Mouse (Mus musculus) neural tube, embryonic 11.5 days (tissue): ENCODE results near the gene Zcchc3. TPM values are rescaled to one million over a fixed set of nuclear protein-coding genes. Genes with fewer than 3 reads are reported as not detected.

Experiments used
- ATAC-seq: fragments of 200-750 bp; cut with Nextera tagmentation; 2 replicates; pipeline ENCODE4 v1.8.0; 2017; ENCODE audit warnings: moderate number of reproducible peaks, mild to moderate bottlenecking, moderate TSS enrichment, moderate library complexity; ENCODE audit not compliant: insufficient read depth, low FRiP score, low TSS enrichment
- DNase-seq: peaks from one replicate; pipeline ENCODE4 v3.0.0-alpha.2; 2015; ENCODE audit warnings: low spot score
- H3K27ac ChIP-seq: fragments of 300-500 bp; sonication (generic); 2 replicates; pipeline ENCODE4 v1.5.1; 2014; ENCODE audit warnings: low read depth, mild to moderate bottlenecking, low read length
- H3K27me3 ChIP-seq: fragments of 300-500 bp; sonication (generic); 2 replicates; pipeline ENCODE4 v1.6.1; 2014; ENCODE audit warnings: mild to moderate bottlenecking, low read length, mixed read lengths; ENCODE audit not compliant: control insufficient read depth, insufficient read depth
- H3K36me3 ChIP-seq: fragments of 300-500 bp; sonication (generic); 2 replicates; pipeline ENCODE4 v1.6.1; 2014; ENCODE audit warnings: mild to moderate bottlenecking, low read length, moderate library complexity, mixed read lengths; ENCODE audit not compliant: control insufficient read depth, insufficient read depth
- H3K4me1 ChIP-seq: fragments of 300-500 bp; sonication (generic); 2 replicates; pipeline ENCODE4 v1.6.1; 2014; ENCODE audit warnings: low read length, mixed read lengths; ENCODE audit not compliant: control insufficient read depth, insufficient read depth
- H3K4me2 ChIP-seq: fragments of 300-500 bp; sonication (generic); 2 replicates; pipeline ENCODE4 v1.6.1; 2014; ENCODE audit warnings: low read depth, mild to moderate bottlenecking, moderate library complexity
- H3K4me3 ChIP-seq: fragments of 300-500 bp; sonication (generic); 2 replicates; pipeline ENCODE4 v1.5.1; 2014; ENCODE audit warnings: low read depth, low read length
- H3K9ac ChIP-seq: fragments of 300-500 bp; sonication (generic); 2 replicates; pipeline ENCODE4 v1.6.1; 2014; ENCODE audit warnings: mild to moderate bottlenecking, low read length
- H3K9me3 ChIP-seq: fragments of 300-500 bp; sonication (generic); 2 replicates; pipeline ENCODE4 v1.6.1; 2016; ENCODE audit warnings: low read length; ENCODE audit not compliant: control insufficient read depth
- WGBS: fragments of 180-500 bp; shearing (Covaris S2); extraction: QIAGEN DNeasy Blood & Tissue Kit; methylation state at CpG from one replicate; pipeline ENCODE4 v1.1.7; 2014; 5-methylcytosine and 5-hydroxymethylcytosine counted together
- polyA plus RNA-seq: library from polyadenylated mRNA; unstranded; fragments of >200 nt; fragmentation: Nextera tagmentation; extraction: Ambion mirVana; gene quantifications from 2 replicates; pipeline ENCODE4 v1.2.1, GENCODE M21; 2014

The Zcchc3 gene
- polyA plus RNA-seq, 1 experiment from 2014 or later, result 55.2 TPM

GRCm38 (mm10) chr2:152413158-152413764, 1.6 kb downstream of the Zcchc3 start:
- H3K27me3 ChIP-seq, result no peaks in the 10 kb centered on the region
- peak overlapping the region; percentile 90; the same call in 1 of the 2 replicates for H3K27ac ChIP-seq
- H3K36me3 ChIP-seq, result no peaks in the 10 kb centered on the region
- peaks cover 25% of the 10 kb centered on the region for H3K4me1 ChIP-seq
- ATAC-seq, result no peak
- peak; percentile 24 for DNase-seq
- WGBS, result 1% methylated on average over 21 of the region's 21 CpGs
- H3K4me2 ChIP-seq, result peak overlapping the region; percentile 92
- H3K4me3 ChIP-seq, result peak overlapping the region; percentile 81
- H3K9me3 ChIP-seq, result 0 out of 2 replicates have a peak, but pooled peaks cover 3% of the 10 kb centered on the region
- H3K9ac ChIP-seq, result peak overlapping the region; percentile 99

GRCm38 (mm10) chr2:152412526-152413157, 2.2 kb downstream of the Zcchc3 start:
- no peaks in the 10 kb centered on the region for H3K36me3 ChIP-seq
- DNase-seq, result no peak
- H3K9me3 ChIP-seq, result 0 out of 2 replicates have a peak, but pooled peaks cover 3% of the 10 kb centered on the region
- WGBS, result 4% methylated on average over 15 of the region's 15 CpGs
- H3K27me3 ChIP-seq, result no peaks in the 10 kb centered on the region
- peak overlapping the region; percentile 91 for H3K27ac ChIP-seq
- H3K4me1 ChIP-seq, result peaks cover 25% of the 10 kb centered on the region
- H3K9ac ChIP-seq, result peak overlapping the region; percentile 99
- ATAC-seq, result no peak
- peak overlapping the region; percentile 92 for H3K4me2 ChIP-seq
- H3K4me3 ChIP-seq, result peak overlapping the region; percentile 81

- 2% methylated on average over 7 of the region's 7 CpGs for WGBS
- no peak for DNase-seq
- H3K4me1 ChIP-seq, result peaks cover 25% of the 10 kb centered on the region
- no peaks in the 10 kb centered on the region for H3K27me3 ChIP-seq
- no peak for ATAC-seq
- H3K36me3 ChIP-seq, result no peaks in the 10 kb centered on the region
- peak overlapping the region; percentile 81; the same call in 1 of the 2 replicates for H3K4me3 ChIP-seq
- H3K9me3 ChIP-seq, result 0 out of 2 replicates have a peak, but pooled peaks cover 3% of the 10 kb centered on the region
- peak overlapping the region; percentile 49 for H3K9ac ChIP-seq
- H3K4me2 ChIP-seq, result peak overlapping the region; percentile 92
- H3K27ac ChIP-seq, result peak overlapping the region; percentile 91
Observed at GRCm38 (mm10) chr2:152411471-152411870, 3.4 kb downstream of the Zcchc3 start.

DNA sequence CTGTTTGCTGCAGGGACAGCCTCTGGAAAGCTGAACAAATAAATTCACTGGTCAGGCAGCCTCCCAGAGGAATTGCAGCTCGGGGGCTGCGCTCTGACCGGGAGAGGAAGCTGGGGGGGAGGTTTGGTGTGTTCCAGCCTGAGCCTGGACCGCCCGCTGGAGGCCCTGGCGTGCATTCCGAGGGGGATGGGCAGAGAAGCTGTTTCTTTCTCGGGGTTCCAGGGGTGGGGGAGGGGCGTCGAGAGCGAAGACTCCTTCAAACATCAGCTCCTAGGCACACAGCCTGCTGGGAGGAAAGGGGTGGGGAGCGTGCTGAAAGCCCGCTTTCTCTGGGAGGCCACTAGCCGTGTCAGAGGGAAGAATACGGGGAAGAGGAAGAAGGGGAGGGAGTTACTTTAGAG, 3.9 kb downstream of the Zcchc3 start:
- H3K27ac ChIP-seq, result peak overlapping the region; percentile 91
- H3K4me1 ChIP-seq, result peaks cover 25% of the 10 kb centered on the region
- 1% methylated on average over 15 of the region's 15 CpGs for WGBS
- H3K36me3 ChIP-seq, result no peaks in the 10 kb centered on the region
- H3K27me3 ChIP-seq, result no peaks in the 10 kb centered on the region
- peak overlapping the region; percentile 92 for H3K4me2 ChIP-seq
- DNase-seq (peak; percentile 93), ATAC-seq (peak; percentile 35)
- H3K9ac ChIP-seq, result peak overlapping the region; percentile 49
- peak overlapping the region; percentile 81; the same call in 1 of the 2 replicates for H3K4me3 ChIP-seq
- no peaks in the 10 kb centered on the region for H3K9me3 ChIP-seq

DNA sequence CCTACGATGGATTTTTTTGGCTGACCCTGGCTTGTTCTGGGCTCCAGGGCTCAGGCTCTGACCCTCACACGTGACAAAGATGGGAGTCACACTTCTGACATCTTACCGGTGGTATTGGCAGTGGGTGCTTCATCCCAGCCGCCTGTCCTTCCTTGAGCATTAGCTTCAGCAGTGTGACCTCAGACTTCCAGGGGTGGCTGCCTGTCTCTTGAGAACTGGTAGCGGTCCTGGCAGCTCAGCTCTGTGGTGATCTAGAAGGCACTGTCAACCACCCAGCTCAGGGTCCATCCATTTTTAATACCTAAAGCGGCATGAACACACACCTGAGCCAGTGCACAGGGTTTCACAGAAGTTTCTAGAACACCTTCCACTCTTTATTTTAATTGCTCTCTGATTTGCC, 5.0 kb downstream of the Zcchc3 start:
- WGBS, result 84% methylated on average over 6 of the region's 6 CpGs
- DNase-seq (no peak), ATAC-seq (no peak)
- Histone ChIP-seq H3K4me3 (no peak overlapping the region), H3K4me1 (peaks cover 21% of the 10 kb centered on the region), H3K9me3 (no peaks in the 10 kb centered on the region), H3K9ac (no peak overlapping the region), H3K27ac (0 out of 2 replicates have a peak overlapping the region, but pooled peaks have one; percentile 91), H3K27me3 (no peaks in the 10 kb centered on the region), H3K36me3 (no peaks in the 10 kb centered on the region), H3K4me2 (no peak overlapping the region)

GRCm38 (mm10) chr2:152406126-152406525, 8.7 kb downstream of the Zcchc3 start:
- Histone ChIP-seq H3K27me3 (no peaks in the 10 kb centered on the region), H3K4me3 (peak overlapping the region; percentile 18; the same call in 1 of the 2 replicates), H3K4me1 (peaks cover 14% of the 10 kb centered on the region), H3K9ac (no peak overlapping the region), H3K27ac (peak overlapping the region; percentile 24), H3K36me3 (no peaks in the 10 kb centered on the region), H3K4me2 (peak overlapping the region; percentile 47), H3K9me3 (no peaks in the 10 kb centered on the region)
- peak; percentile 95 for DNase-seq
- WGBS, result under 1% methylated on average over 19 of the region's 19 CpGs
- peak; percentile 95 for ATAC-seq

GRCm38 (mm10) chr2:152399122-152399542, 15.7 kb downstream of the Zcchc3 start:
- H3K27ac ChIP-seq, result peak overlapping the region; percentile 100
- H3K9ac ChIP-seq, result peak overlapping the region; percentile 97
- 0 out of 2 replicates have a peak, but pooled peaks have one; percentile 0 for ATAC-seq
- WGBS, result 2% methylated on average over 13 of the region's 13 CpGs
- DNase-seq, result no peak
- no peaks in the 10 kb centered on the region for H3K36me3 ChIP-seq
- H3K4me1 ChIP-seq, result peaks cover 18% of the 10 kb centered on the region
- peak overlapping the region; percentile 93 for H3K4me2 ChIP-seq
- no peaks in the 10 kb centered on the region for H3K27me3 ChIP-seq
- peak overlapping the region; percentile 92 for H3K4me3 ChIP-seq
- no peaks in the 10 kb centered on the region for H3K9me3 ChIP-seq

GRCm38 (mm10) chr2:152398691-152399090, 16.1 kb downstream of the Zcchc3 start:
- Histone ChIP-seq H3K36me3 (no peaks in the 10 kb centered on the region), H3K9me3 (no peaks in the 10 kb centered on the region), H3K27ac (peak overlapping the region; percentile 100), H3K4me1 (peaks cover 22% of the 10 kb centered on the region), H3K9ac (peak overlapping the region; percentile 97), H3K27me3 (no peaks in the 10 kb centered on the region), H3K4me3 (peak overlapping the region; percentile 92), H3K4me2 (peak overlapping the region; percentile 93)
- peak; percentile 61 for ATAC-seq
- under 1% methylated on average over 38 of the region's 38 CpGs for WGBS
- peak; percentile 93 for DNase-seq
